Mouse (Mus musculus) cerebellum, postnatal 10 days (tissue): Measurements from ENCODE around the gene Sh3gl2.

Experiments
- DNase-seq, 2 experiments: peaks; one replicate each; pipeline ENCODE4 v3.0.0; 2021; ENCODE audit warnings: mixed read lengths in 2 of 2

Gene Sh3gl2

DNA sequence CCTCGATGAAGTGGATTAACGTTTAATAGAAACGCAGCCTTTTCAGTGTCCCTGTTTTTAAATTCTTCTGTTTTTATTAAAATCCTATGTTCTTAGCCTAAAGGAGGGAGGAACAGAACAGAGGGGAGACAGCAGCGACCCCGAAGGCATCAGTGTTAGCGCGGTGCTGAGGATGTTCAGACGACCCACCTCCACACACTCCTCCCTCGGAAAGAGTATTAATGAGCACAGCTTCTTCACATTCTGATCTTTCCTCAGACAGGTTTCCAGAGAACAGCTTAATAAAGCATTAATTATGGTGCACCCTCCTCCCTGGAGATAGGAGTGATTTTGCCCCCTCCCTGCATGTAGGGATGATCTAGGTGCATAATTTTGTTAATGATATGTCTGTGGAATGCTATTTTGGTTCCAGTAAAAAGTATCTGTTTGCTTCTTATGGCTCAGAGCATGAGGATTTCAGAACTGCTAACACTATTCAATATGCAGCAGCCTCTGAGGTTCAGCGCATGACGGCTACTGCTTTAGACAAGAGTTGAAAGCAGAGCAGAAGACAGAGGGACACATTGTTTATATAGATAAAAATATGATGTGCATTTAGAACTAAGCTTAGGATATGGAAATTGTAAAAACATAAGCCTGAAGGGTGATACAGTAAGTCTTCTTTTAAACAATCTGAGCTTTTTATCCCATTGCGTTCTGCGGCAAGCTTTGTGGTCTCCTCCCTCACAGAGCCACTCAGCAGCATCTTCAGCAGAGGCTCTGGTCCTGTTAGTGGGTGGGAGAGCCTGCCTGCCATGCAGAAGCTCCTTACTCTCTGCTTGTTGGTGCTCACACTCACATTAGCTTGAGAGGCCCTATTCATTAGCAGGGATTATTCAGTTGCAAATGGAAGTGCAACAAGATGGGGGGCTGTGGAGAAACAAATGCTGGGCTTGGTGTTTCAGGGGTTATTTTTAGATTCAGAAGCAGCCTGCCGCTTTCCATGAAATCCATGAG, 27.8 kb downstream of the Sh3gl2 start:
- DNase-seq = peak in 1 of 2 experiments; percentile 42

DNA sequence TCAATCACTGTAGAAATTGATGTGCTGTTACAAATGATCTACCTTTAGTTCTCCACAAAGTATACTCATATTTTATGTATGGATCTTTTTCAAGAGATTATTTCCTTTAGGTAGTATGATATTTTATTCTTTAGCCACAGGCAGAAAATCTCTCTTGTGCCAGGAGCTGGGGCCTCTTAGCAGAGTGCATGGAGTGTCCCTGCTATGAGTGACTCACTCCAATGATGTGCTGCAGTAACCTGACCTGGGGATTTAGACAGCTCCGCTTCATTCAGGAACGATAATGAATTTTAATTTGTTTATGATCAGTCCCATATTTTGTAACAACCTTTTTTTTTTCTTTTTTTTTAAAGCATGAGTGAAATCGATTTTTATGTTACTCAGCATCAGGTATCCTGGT, 36.7 kb downstream of the Sh3gl2 start:
- no peak for DNase-seq

DNA sequence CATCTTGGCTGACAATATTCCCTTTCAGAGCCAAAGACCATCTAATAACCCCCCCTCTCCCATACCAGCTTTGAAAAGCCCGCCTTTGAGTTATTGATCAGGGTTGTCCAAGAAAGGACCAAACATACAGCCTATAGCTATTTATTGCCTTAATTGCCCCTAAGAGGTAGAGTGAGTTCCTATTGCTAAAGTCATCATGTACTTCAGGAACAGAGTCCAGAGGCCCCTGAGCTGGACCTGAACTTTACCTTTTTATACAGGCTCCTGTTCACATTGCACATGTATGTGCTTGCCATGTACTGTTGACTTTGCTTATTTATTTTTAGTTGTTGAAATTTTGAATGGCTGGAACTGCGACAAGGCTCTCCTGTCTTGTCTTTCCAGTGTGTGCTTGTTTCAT, 37.6 kb downstream of the Sh3gl2 start:
- no peak for DNase-seq

- DNase-seq = no peak
Measured at GRCm38 (mm10) chr4:85248673-85249072, 43.7 kb downstream of the Sh3gl2 start.

DNA sequence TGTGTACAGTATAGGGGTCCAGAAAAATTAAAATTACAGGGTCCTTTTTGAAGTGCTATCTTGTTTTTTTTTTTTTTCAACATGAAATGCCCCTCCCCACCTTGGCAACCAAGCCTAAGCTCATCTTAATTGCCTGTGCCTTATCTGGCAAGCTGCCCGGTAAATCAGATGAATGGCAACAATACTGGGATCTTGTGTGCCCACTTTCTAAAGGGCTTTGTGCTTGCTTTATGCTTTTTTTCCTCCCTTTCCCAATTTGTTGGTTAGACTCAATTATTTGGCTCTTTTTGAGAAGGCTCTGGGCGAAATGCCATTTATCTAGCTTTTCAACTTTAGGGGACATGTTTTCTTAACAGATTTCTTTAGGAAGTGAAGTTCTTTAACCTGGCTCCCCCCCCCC, 45.3 kb downstream of the Sh3gl2 start:
- DNase-seq = peak; percentile 80 to 92

DNA sequence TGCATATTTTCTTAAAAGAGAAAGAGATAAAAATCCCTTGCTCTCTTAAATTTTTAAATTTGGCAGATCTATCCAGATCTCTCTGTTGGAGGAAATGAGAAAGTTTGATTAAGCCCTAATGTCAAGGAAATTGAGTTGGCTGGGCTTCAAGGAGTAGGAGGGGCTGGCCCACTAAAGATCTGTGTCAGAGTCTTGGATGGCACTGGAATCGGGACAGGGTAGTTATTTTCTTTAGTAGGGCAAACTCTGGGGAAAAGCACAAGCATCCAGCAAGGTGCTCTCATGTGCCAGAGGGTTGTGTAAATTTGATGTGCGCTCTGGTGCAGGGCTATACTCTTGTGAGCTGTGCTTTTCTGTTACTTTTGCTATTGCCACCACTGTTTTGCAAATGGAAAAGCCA, 45.9 kb downstream of the Sh3gl2 start:
- peak; percentile 63 to 74 for DNase-seq

- DNase-seq = peak; percentile 57 to 62
Measured at GRCm38 (mm10) chr4:85255771-85256389, 51.0 kb downstream of the Sh3gl2 start.

GRCm38 (mm10) chr4:85256461-85257202, 51.7 kb downstream of the Sh3gl2 start:
- DNase-seq = peak; percentile 88 to 91

- DNase-seq = peak; percentile 71 to 85
Measured at GRCm38 (mm10) chr4:85257771-85258341, 52.9 kb downstream of the Sh3gl2 start.

DNA sequence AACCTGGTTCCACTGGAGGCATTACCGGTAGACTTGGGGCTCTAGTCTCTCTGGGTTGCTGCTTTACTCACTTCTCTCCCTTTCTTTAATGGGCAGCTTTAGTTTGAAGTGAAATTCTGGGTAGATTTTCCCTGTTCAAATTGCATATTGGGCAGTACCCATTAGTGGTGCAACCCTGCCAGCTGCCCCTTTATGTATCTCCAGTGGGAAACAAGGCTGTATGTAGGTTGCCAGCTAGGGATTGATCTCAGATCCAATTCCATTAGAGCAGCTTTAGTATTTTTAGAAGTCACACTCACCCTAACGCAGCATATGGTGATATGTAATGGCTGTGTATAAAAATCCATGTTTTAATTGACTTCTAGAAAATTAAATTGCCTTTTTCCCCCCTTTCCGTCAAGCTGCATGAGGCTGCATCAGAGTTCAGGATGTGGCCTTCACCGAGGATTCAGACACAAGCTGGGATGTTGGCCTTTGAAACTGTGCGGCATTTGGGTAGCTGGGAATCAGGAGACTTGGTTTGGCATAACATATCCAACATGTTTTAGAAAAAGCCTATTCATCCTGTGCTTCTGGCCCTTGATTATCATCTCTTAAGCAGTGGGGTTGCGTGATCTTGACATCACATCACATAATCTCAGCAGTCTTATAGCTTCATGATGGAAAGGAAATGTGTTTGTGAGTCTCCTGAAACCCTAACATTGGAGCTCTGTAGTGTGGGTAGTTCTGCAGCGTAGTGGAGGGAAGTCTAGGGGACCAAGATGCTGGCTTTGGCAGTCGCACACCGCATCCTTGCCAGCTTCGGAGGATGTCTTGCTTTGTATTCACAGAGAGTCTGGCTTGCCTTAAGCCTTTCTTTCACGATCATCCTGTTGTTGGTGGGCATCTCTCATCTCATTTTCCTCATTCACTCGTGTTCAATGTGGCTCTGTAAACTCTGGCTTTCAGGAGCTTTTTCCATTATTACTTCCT, 56.0 kb downstream of the Sh3gl2 start:
- DNase-seq = peak; percentile 93 to 96

GRCm38 (mm10) chr4:85262146-85262545, 57.2 kb downstream of the Sh3gl2 start:
- DNase-seq = peak; percentile 82 to 90

DNA sequence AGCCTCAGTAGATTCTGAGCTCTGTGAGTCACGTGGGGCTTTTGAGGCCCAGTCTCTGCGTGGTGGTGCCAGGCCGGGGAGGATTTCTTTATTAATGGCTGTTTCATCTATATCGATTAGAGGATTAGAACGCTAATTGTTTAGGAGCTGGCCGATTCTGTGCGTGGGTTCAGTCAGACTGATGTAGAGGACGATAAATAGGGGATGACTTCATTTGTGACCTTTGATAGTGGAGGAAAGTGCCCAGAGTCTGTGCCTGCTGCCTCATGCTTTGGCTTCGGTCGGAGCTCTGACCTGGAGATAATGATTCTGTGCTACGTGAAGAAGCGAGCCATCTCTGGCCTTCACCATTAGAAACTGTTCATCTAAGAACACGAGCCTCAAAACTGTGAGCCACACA, 57.7 kb downstream of the Sh3gl2 start:
- no peak for DNase-seq

- DNase-seq = no peak
Measured at GRCm38 (mm10) chr4:85267456-85267855, 62.5 kb downstream of the Sh3gl2 start.

DNA sequence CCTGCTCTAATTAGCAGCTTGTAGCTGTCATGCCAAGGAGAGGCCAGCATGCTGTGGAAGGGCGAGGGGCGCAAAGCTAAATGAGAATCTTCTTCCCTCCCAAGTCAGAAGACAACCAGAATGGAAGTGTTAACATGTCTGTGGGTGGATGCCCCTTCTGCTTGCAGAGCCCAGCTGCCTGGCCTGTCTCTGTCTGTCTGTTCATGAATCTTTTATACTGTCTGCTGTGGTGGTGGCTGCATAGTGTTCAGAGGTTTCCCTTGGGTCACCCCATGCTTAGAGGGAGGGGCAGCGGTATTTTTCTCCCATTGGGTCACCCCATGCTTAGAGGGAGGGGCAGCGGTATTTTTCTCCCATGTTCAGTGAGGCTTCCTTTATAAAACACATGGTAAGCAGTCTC, 68.0 kb downstream of the Sh3gl2 start:
- no peak for DNase-seq

DNA sequence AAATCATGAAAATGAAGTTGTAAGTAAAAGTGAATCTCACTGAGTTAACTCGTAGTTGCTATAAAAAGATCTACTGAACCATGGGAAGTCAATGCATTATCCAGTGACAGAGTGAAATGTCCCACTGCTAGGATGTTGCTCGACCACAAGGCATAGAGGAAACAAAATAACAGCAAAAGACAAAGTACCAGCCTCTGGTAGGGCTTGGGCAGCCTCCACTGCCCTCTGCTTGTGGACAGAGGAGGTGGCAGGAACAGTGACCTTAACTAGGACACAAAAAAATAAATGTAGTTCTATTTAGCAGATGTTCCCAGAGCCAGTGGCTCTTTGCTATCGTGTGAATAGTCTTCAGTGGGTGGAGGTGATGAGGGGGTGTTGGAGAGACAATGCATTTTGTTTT, 68.5 kb downstream of the Sh3gl2 start:
- DNase-seq = no peak

GRCm38 (mm10) chr4:85283151-85283550, 78.2 kb downstream of the Sh3gl2 start:
- DNase-seq = no peak

- no peak for DNase-seq
Measured at GRCm38 (mm10) chr4:85289990-85290389, 85.1 kb downstream of the Sh3gl2 start.

DNA sequence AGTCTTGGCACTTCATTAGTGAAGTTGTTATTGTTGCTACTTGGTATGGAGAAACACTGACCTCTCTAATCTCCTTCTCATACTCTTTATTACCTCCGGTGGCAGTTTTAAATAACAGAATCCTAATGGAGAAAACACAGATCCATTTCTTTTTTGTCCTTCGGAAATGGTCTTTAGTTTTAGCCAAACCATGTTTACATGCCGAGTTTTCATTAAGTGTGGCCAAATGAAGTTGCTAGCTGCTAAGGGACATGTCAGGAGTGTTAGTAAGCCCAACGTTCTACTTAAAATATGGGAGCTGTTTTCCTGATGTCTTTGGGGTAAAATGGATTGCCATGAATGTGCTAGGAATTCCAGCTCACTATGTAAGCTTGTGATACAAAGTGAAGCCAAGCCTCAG, 86.4 kb downstream of the Sh3gl2 start:
- DNase-seq = no peak

GRCm38 (mm10) chr4:85293368-85293767, 88.4 kb downstream of the Sh3gl2 start:
- DNase-seq = no peak

- no peak for DNase-seq
Measured at GRCm38 (mm10) chr4:85300610-85301405, 95.9 kb downstream of the Sh3gl2 start.
